Mouse (Mus musculus): ENCODE data around the gene Casq2. TPM values are rescaled to one million over a fixed set of nuclear protein-coding genes. Genes with fewer than 3 reads are reported as not detected.

The Casq2 gene
- polyA plus RNA-seq, 1 experiment from 2014 or later: 7.0 TPM

DNA sequence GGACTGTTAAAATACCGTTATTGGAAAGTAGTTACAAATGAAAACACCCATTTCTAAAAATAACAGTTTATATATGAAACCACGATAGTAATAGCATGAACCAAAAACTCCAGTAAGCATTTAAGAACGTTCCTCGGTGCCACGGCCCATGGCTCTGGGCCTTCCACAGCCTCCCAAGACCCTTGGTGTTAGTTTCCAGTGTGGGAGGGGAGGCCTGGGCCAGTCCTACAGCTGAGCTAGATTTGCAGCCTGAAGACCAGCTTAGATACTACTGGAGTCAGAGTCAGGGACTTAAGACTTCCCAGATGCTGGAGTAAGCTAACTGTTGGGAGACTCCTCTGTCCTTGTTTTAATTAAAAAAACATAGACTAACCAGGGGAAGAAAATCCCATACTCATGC lies 89.9 kb downstream of the Casq2 start:
- no peaks in the 10 kb centered on the region for H3K27me3 ChIP-seq (replicated peaks; ENCODE audit: insufficient read depth, low read length)
- DNase-seq (ENCODE audit: low spot score): no peak
- no peak for TF ChIP-seq CTCF (IDR thresholded peaks at IDR 0.05)
- TF ChIP-seq EP300 (IDR thresholded peaks at IDR 0.05): no peak
- no peak overlapping the region for H3K4me3 ChIP-seq (ENCODE audit: low read depth, low read length)
- no peak overlapping the region for H3K27ac ChIP-seq (ENCODE audit: low read length)
- no peaks in the 10 kb centered on the region for H3K4me1 ChIP-seq (ENCODE audit: insufficient read depth, low read depth, low read length)
- WGBS: 69% methylated on average over 5 of the region's 5 CpGs
- no peak overlapping the region for H3K9ac ChIP-seq (replicated peaks; ENCODE audit: low read depth)
- H3K36me3 ChIP-seq (ENCODE audit: insufficient read depth, low read length): no peaks in the 10 kb centered on the region
- H3K9me3 ChIP-seq (ENCODE audit: low read length): no peaks in the 10 kb centered on the region
- H3K4me2 ChIP-seq (replicated peaks; ENCODE audit: low read depth, low read length): no peak overlapping the region
- ATAC-seq: no peak

- H3K4me1 ChIP-seq (ENCODE audit: insufficient read depth, low read depth, low read length): no peaks in the 10 kb centered on the region
- no peak overlapping the region for H3K27ac ChIP-seq (ENCODE audit: low read length)
- no peaks in the 10 kb centered on the region for H3K27me3 ChIP-seq (replicated peaks; ENCODE audit: insufficient read depth, low read length)
- H3K9me3 ChIP-seq (ENCODE audit: low read length): no peaks in the 10 kb centered on the region
- H3K4me3 ChIP-seq (ENCODE audit: low read depth, low read length): no peak overlapping the region
- no peak for ATAC-seq
- H3K36me3 ChIP-seq (ENCODE audit: insufficient read depth, low read length): 0 out of 2 replicates have a peak, but pooled peaks cover 4% of the 10 kb centered on the region
- H3K4me2 ChIP-seq (replicated peaks; ENCODE audit: low read depth, low read length): no peak overlapping the region
- no peak for TF ChIP-seq CTCF (IDR thresholded peaks at IDR 0.05)
- no peak for TF ChIP-seq EP300 (IDR thresholded peaks at IDR 0.05)
- H3K9ac ChIP-seq (replicated peaks; ENCODE audit: low read depth): no peak overlapping the region
- no peak for DNase-seq (ENCODE audit: low spot score)
- 92% methylated on average over 12 of the region's 12 CpGs for WGBS
Measured at GRCm38 (mm10) chr3:102177837-102178615, 91.8 kb downstream of the Casq2 start.

GRCm38 (mm10) chr3:102179869-102180268 lies 93.7 kb downstream of the Casq2 start:
- H3K36me3 ChIP-seq (ENCODE audit: insufficient read depth, low read length): peaks cover 9% of the 10 kb centered on the region; the same call in 1 of the 2 replicates
- H3K9ac ChIP-seq (replicated peaks; ENCODE audit: low read depth): no peak overlapping the region
- WGBS: 78% methylated on average over 4 of the region's 4 CpGs
- no peaks in the 10 kb centered on the region for H3K4me1 ChIP-seq (ENCODE audit: insufficient read depth, low read depth, low read length)
- TF ChIP-seq CTCF (IDR thresholded peaks at IDR 0.05): no peak
- H3K27ac ChIP-seq (ENCODE audit: low read length): no peak overlapping the region
- H3K9me3 ChIP-seq (ENCODE audit: low read length): no peaks in the 10 kb centered on the region
- no peak overlapping the region for H3K4me2 ChIP-seq (replicated peaks; ENCODE audit: low read depth, low read length)
- no peak for DNase-seq (ENCODE audit: low spot score)
- no peak overlapping the region for H3K4me3 ChIP-seq (ENCODE audit: low read depth, low read length)
- ATAC-seq: no peak
- no peaks in the 10 kb centered on the region for H3K27me3 ChIP-seq (replicated peaks; ENCODE audit: insufficient read depth, low read length)

GRCm38 (mm10) chr3:102180746-102181145 lies 94.5 kb downstream of the Casq2 start:
- no peak for DNase-seq (ENCODE audit: low spot score)
- Histone ChIP-seq H3K9me3 (ENCODE audit: low read length) (no peaks in the 10 kb centered on the region), H3K4me2 (replicated peaks; ENCODE audit: low read depth, low read length) (no peak overlapping the region), H3K4me3 (ENCODE audit: low read depth, low read length) (no peak overlapping the region), H3K9ac (replicated peaks; ENCODE audit: low read depth) (no peak overlapping the region), H3K36me3 (ENCODE audit: insufficient read depth, low read length) (peaks cover 9% of the 10 kb centered on the region; the same call in 1 of the 2 replicates), H3K27ac (ENCODE audit: low read length) (no peak overlapping the region), H3K4me1 (ENCODE audit: insufficient read depth, low read depth, low read length) (no peaks in the 10 kb centered on the region), H3K27me3 (replicated peaks; ENCODE audit: insufficient read depth, low read length) (no peaks in the 10 kb centered on the region)
- no peak for TF ChIP-seq CTCF (IDR thresholded peaks at IDR 0.05)
- no peak for TF ChIP-seq EP300 (IDR thresholded peaks at IDR 0.05)
- no peak for ATAC-seq
- 73% methylated on average over 7 of the region's 7 CpGs for WGBS

- Histone ChIP-seq H3K4me3 (ENCODE audit: low read depth, low read length) (no peak overlapping the region), H3K4me2 (replicated peaks; ENCODE audit: low read depth, low read length) (no peak overlapping the region), H3K9ac (replicated peaks; ENCODE audit: low read depth) (no peak overlapping the region), H3K9me3 (ENCODE audit: low read length) (no peaks in the 10 kb centered on the region; the same call in 1 of the 2 replicates), H3K27me3 (replicated peaks; ENCODE audit: insufficient read depth, low read length) (no peaks in the 10 kb centered on the region), H3K4me1 (ENCODE audit: insufficient read depth, low read depth, low read length) (no peaks in the 10 kb centered on the region), H3K27ac (ENCODE audit: low read length) (no peak overlapping the region), H3K36me3 (ENCODE audit: insufficient read depth, low read length) (peaks cover 9% of the 10 kb centered on the region; the same call in 1 of the 2 replicates)
- ATAC-seq (no peak), DNase-seq (ENCODE audit: low spot score) (no peak)
- TF ChIP-seq EP300 (IDR thresholded peaks at IDR 0.05): no peak
- no peak for TF ChIP-seq CTCF (IDR thresholded peaks at IDR 0.05)
- 82% methylated on average over 4 of the region's 4 CpGs for WGBS
Measured at GRCm38 (mm10) chr3:102181191-102181590, 95.0 kb downstream of the Casq2 start.

- no peaks in the 10 kb centered on the region; the same call in 1 of the 2 replicates for H3K9me3 ChIP-seq (ENCODE audit: low read length)
- no peaks in the 10 kb centered on the region for H3K4me1 ChIP-seq (ENCODE audit: insufficient read depth, low read depth, low read length)
- H3K27me3 ChIP-seq (replicated peaks; ENCODE audit: insufficient read depth, low read length): no peaks in the 10 kb centered on the region
- no peak overlapping the region for H3K27ac ChIP-seq (ENCODE audit: low read length)
- DNase-seq (ENCODE audit: low spot score): no peak
- no peak overlapping the region for H3K9ac ChIP-seq (replicated peaks; ENCODE audit: low read depth)
- no peak overlapping the region for H3K4me2 ChIP-seq (replicated peaks; ENCODE audit: low read depth, low read length)
- ATAC-seq: no peak
- no peak overlapping the region for H3K4me3 ChIP-seq (ENCODE audit: low read depth, low read length)
- peaks cover 9% of the 10 kb centered on the region; the same call in 1 of the 2 replicates for H3K36me3 ChIP-seq (ENCODE audit: insufficient read depth, low read length)
- TF ChIP-seq EP300 (IDR thresholded peaks at IDR 0.05) (no peak), CTCF (IDR thresholded peaks at IDR 0.05) (no peak)
- WGBS: 85% methylated on average over 2 of the region's 2 CpGs
Measured at GRCm38 (mm10) chr3:102182601-102183000, 96.4 kb downstream of the Casq2 start.
